Mouse (Mus musculus): ENCODE measurements around the gene Grin2d.

- TF ChIP-seq CTCF (IDR thresholded peaks at IDR 0.05; ENCODE audit: insufficient read depth, low read length): no peak
- no peak for TF ChIP-seq POLR2A (IDR thresholded peaks at IDR 0.05; ENCODE audit: borderline replicate concordance, extremely low read depth, low read depth, low read length)
Observed at GRCm38 (mm10) chr7:45869787-45870186, 8.4 kb downstream of the Grin2d start.
